Mouse (Mus musculus): ENCODE results near the gene Plin4.
"Not testable (repeated sequence)": the region's sequence is repeated elsewhere in the genome, so short reads cannot be mapped to it uniquely, and the experiment has no call there.

The Plin4 gene

DNA sequence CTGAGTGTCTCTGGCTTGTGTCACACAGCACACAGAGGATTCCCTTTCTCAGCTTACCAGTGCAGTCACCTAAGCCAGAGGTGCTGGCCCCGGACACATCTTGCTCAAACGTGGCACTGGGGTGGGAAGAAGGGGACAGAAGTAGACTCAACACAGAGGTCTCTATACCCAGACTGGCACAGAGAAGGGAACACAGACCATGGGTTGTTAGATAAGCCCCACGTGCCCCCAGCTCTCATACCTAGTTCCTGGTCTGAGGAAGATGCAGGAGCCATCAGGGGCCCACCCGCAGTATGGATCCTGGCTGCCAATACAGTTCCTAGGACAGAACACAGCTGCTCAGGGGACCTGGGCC is 15.7 kb upstream of the Plin4 start:
- DNase-seq = no peak

GRCm38 (mm10) chr17:56124377-56125275 is 15.0 kb upstream of the Plin4 start:
- peak; percentile 63 to 67 for DNase-seq

DNA sequence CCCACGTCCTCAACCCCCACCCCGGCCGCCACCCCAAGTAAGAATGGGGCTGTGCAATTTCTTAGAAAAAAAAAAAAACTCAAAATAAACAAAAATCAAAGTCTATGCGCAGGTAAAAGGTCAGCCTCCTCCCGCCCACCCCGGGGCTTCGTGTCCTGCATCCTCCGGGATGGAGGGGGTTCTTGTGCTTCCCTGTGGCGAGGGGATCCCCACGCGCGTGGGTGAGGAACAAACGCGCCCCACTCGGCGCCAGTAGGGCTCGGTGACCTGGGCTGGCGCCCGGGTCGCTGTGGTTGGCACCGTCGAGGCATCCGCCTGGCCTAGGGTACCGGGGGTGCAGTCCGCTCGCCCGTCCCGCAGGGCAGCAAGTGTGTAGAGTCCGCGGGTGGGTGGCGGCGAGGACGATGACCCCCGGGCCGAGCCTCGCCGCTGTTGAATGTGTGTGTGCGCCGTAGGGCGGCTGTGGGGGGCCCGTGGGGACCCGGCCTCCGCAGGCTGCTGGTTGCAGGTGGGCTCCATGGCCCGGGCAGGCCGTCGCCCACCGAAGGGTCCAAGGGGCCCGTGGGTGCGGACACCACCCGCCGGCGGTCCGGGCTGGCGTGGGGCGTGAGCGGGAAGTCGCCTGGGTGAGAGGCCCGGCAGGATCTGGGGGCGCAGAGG is 14.2 kb upstream of the Plin4 start:
- no peak for DNase-seq

DNA sequence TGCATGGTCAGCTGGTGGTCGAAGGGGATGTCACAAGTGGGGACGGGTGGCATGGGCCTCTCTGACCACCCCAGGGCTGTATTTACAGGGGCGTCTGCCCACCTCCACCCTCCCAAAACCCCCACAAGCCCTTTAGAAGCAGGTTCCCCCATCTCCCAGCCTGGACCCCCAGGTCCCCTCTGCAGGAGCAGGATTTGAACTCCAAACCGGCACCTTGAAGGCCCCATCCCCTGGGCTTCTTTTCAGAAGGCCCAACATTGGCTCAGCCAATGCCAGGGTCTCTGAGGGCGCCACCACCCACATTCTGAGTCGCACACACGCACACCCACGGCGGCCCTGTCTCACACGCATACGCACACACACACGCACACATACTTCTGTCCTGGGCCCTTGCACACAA is 13.6 kb upstream of the Plin4 start:
- no peak for DNase-seq

DNA sequence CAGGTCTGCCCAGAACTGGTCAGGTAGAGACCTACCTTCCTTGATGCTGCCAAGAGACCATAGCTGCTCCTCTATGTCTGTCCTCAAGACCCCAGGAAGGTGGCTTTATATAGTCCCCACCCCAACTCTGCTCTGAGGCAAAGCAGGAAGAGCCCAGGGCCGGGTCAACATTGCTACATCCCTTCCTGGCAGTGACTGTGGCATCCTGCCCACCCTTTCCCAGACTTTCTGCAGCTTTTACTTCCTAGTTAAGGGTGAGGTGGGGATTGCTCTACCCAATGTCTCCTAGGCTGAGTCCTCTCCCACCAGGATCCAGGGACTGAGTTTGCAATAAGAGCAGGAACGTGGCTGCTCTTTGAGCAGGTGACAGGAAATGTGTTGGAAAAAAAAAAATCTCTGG is 12.2 kb upstream of the Plin4 start, which contains the start of gene Lrg1:
TSS of gene Lrg1 (minus strand) at position 176 of the 400 bp plus-strand sequence.
- no peak for DNase-seq

DNA sequence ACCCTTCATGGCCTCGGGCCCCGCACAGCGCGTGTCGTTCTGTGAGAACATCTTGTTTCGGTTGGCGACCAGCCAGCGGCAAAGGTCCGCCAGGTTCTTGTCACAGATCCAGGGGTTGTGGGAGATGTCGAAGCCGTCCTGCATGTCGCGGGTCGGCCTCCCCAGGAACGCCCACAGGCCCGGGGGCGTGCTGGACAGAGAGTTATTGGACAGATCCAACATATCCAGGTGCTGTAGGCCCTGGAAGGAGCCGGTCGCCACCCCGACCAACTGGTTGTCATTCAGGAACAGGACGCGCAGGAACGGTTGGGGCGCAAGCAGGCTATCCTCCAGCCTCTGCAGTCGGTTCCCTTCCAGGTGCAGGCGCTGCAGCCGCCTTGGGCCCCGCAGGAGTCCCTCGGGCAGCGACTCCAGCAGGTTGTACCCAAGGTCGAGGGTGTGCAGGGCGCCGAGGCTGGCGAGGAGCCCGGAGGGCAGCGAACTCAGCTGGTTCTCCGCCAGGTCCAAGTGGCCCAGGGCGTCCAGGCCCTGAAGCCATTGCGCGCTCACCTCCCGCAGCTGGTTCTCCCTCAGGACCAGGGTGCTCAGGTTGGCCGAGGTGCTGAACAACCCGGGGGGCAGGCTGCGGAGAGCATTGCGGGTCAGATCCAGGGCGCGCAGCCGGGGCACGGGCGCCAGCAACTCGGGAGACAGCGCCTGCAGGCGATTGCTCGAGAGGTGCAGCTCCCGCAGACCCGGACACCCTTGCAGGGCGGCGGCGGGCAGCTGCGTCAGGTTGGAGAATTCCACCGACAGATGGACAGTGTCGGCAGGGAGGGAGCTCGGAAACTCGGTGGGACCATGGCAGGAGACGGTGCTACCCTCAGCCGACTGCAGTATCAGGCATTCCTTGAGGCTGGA is 10.6 kb upstream of the Plin4 start:
- DNase-seq = peak; percentile 56 to 59

- no peak for DNase-seq
Observed at GRCm38 (mm10) chr17:56119431-56119830, 9.8 kb upstream of the Plin4 start.

DNA sequence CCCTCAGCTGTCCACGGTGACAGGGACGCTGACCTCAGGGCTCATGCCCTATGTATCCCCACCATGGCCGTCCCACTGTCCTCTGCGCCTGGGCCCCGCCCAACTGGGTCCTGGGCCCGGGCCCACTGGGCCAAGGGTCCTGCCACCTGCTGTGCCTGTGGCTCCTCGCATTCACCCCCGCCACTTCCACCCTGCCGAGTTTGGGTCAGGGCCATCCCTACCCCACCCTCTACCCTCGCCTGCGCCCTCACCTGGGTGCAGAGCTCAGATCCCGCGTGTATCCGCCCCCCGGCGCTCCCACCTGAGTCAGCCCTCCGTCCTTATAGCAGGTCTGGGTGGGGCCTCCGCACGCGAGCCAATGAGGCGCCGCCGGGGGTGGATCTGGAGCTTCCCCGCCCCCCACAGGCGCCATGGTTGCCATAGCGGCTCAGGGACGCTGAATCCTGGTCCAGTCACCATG is 7.7 kb upstream of the Plin4 start, which contains the start of gene Plin5:
TSS of gene Plin5 (minus strand) at position 346 of the 460 bp plus-strand sequence.
- peak in 1 of 2 experiments; percentile 55 for DNase-seq

DNA sequence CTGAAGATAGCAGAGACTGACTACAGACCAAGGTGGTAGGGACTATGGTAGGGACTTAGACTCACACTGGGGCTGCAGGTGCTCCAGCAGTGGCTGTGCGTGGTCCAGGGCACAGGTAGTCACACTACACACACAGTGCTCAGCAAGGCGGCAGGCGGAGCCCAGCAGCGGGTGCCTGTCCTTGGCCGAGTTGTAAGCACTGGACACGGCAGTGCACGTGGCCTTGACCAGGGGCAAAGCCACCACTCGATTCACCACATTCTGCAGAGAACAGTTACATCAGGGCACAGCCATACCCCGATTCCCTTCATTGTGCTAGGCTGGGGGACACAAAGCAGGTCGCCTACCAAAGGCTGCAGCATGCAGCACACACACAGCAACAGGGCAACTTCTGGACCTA is 6.6 kb upstream of the Plin4 start:
- no peak for DNase-seq

GRCm38 (mm10) chr17:56112743-56113142 is 3.1 kb upstream of the Plin4 start:
- DNase-seq = no peak

DNA sequence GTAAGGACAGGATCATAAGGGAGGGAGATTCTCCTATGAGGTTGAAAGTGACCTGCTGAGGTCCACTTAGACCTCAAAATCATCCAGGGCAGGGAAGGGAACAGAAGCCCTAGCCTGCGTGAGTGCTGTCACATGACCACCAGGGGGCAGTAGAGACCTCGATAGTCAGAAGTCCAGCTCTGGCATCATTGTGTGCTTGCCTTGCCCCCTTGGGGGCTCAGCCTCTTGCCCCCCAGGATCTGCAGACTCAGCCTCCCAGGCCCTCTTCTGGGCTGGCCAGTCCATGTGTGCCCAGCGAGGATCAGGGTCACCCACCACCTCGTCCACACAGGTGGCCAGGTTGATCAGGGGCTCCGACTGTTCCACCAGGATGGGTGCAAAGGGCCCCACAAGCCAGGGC is 2.3 kb upstream of the Plin4 start:
- peak; percentile 69 to 75 for DNase-seq

GRCm38 (mm10) chr17:56111021-56111420 is 1.4 kb upstream of the Plin4 start:
- DNase-seq = no peak

DNA sequence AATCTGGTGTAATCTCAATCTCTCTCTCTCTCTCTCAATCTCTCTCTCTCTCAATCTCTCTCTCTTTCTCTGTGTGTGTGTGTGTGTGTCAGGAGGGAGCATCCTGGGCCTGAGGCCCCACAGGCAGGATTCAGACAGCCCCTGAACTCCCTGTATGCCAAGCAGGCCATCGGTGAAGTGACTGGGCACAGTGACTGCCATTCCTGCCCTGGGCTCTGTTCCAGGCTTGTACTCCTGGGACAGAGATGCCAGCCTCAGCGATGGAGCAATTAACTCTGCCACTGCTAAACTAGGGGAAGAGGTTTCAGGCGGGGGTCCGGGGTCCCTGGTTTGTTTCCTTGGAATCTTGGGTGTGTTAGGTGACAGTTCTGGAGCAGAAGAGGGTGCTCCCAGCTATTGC is 968 bp upstream of the Plin4 start:
- no peak for DNase-seq

DNA sequence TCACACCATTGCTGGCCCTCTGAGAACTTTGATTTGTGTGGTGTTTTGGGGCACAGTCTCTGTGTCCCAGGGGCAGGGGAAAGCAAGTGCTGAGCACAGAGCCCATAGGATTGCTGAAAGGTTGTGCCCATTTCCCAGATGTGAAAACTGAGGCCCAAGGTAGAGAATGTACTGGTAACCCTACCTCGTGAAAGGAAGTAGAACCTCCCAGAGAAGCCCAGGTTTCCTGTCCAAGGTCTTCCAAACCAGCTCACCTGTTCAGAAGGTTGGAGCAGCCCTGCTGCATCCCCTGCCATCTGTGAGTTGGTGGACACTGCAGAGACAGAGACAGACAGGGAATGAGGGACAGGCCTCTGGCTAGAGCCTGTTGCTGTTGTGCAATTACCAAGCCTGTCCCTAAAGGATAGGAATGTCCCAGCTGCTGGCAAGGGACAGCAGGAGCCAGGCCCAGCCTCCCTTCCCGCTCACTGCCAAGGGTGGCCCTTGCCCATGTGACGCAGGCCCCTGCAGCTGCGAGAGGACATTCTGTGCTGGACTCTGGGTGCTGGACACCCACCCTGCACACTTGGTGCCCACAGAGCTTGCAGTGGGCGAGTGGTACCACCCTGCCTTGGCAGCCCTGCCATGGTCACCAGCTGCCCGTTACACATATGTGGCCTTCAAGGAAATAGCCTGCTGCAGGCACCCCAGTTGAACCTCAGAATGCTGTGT is 1.1 kb downstream of the Plin4 start:
- DNase-seq = no peak

DNA sequence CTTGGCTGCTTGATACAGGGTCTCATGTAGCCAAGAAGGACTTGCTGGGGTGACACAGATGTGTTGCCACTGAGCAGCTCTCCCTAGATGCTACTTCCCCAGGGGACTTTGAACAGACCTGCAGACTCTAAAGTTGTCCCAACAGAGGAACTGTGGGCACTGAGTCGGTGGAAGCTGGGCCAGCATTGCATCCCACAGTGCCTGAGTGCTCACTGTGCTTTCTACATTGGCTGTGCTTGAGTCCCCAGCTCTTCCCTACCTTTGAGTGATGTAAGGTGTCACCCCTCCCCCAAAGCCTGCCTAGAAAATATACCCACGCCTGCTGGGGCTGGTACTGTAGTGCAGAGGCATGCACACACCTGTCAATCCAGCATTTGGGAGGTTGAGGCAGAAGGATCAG is 1.9 kb downstream of the Plin4 start:
- no peak for DNase-seq

- DNase-seq = no peak
Observed at GRCm38 (mm10) chr17:56106981-56107380, 2.6 kb downstream of the Plin4 start.

- DNase-seq = not testable (repeated sequence)
Observed at GRCm38 (mm10) chr17:56106436-56106835, 3.2 kb downstream of the Plin4 start.

- not testable (repeated sequence) for DNase-seq
Observed at GRCm38 (mm10) chr17:56104821-56105220, 4.8 kb downstream of the Plin4 start.

DNA sequence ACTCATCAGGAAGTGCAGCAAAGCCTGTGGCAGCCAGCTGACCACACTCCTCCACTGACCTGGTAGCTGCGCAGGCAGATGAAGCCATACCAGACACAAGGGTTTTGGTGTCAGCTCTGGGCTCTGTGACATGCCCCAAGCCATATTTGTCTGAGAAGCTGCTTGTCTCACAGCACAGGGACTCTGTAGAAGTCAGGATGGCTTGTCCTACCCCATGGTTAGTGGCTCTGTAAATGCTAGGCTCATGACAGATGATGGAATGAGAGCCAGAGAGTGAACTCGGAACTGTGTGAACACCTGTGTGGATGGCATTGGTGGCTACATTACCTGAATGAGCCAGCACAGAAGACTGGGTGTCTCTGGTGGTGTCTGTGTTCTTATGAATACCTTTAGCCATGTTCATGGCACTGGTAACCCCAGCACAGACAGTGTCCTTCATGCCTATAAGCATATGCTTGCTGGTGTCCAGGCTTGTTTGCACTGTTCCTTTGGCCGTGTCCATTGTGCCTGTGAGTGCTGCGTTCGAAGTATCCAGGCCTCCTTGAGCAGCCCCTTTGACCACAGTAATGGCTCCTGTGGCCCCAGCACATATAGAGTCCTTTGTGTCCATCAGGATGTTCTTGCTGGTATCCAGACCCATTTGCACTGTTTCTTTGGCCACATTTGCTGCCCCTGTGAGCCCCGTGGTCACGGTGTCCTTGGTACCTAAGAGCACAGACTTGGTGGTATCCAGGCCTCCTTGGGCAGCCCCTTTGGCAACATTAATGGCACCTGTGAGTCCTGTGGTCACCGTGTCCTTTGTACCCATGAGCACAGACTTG is 5.9 kb downstream of the Plin4 start:
- DNase-seq = no peak

DNA sequence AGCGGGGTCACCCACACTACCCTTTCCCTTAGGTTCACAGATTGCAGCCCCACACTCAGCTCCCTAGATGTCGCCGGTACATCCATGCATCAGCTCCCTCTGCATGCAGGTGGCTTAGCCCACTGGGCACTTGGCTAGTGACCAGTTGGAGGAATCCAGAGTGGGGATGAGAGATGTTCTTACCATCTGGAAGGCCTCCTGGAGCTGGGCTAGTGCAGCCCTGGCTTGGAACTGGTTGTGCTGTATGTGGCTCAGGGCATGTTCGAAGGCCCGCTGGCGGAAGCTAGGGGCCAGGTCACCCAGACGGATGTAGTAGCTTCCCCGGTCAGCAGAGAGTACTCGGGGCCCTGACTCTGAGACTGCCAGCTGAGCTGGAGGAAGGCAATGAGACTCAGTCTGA is 6.7 kb downstream of the Plin4 start:
- DNase-seq = no peak

- DNase-seq = no peak
Observed at GRCm38 (mm10) chr17:56102158-56102557, 7.4 kb downstream of the Plin4 start.
